Mouse (Mus musculus) stomach, postnatal 0 days (tissue): ENCODE results near the gene Pde4dip. TPM values are rescaled to one million over a fixed set of nuclear protein-coding genes. Genes with fewer than 3 reads are reported as not detected.

Experiments used
- ATAC-seq: fragments of 200-750 bp; cut with Nextera tagmentation; 2 replicates; pipeline ENCODE4 v1.8.0; 2017; ENCODE audit not compliant: low FRiP score, low TSS enrichment
- DNase-seq: peaks from one replicate; pipeline ENCODE4 v3.0.0-alpha.2; 2016; ENCODE audit warnings: low spot score
- H3K27ac ChIP-seq: fragments of 300-500 bp; sonication (generic); replicated peaks from 2 replicates; pipeline ENCODE4 v1.5.1; 2014; ENCODE audit warnings: mild to moderate bottlenecking, control low read depth
- H3K27me3 ChIP-seq: fragments of 300-500 bp; sonication (generic); 2 replicates; pipeline ENCODE4 v1.6.1; 2014; ENCODE audit warnings: low read length; ENCODE audit not compliant: control insufficient read depth, insufficient read depth
- H3K36me3 ChIP-seq: fragments of 300-500 bp; sonication (generic); 2 replicates; pipeline ENCODE4 v1.6.1; 2014; ENCODE audit warnings: low read length, mixed read lengths; ENCODE audit not compliant: control insufficient read depth, insufficient read depth
- H3K4me1 ChIP-seq: fragments of 300-500 bp; sonication (generic); replicated peaks from 2 replicates; pipeline ENCODE4 v1.6.1; 2014; ENCODE audit warnings: antibody characterized with exemption; ENCODE audit not compliant: control insufficient read depth, insufficient read depth
- H3K4me2 ChIP-seq: fragments of 300-500 bp; sonication (generic); replicated peaks from 2 replicates; pipeline ENCODE4 v1.6.1; 2014; ENCODE audit warnings: low read depth, mild to moderate bottlenecking, control low read depth, moderate library complexity
- H3K4me3 ChIP-seq: fragments of 300-500 bp; sonication (generic); 2 replicates; pipeline ENCODE4 v1.5.1; 2014; ENCODE audit warnings: low read depth, low read length, control low read depth
- H3K9ac ChIP-seq: fragments of 300-500 bp; sonication (generic); 2 replicates; pipeline ENCODE4 v1.6.1; 2014; ENCODE audit warnings: mild to moderate bottlenecking, low read length, control low read depth, mixed read lengths
- H3K9me3 ChIP-seq: fragments of 300-500 bp; sonication (generic); 2 replicates; pipeline ENCODE4 v1.6.1; 2016; ENCODE audit warnings: low read length; ENCODE audit not compliant: control insufficient read depth
- CTCF ChIP-seq: IDR thresholded peaks from 2 replicates; pipeline ENCODE4 v1.5.1; 2016; ENCODE audit warnings: antibody characterized with exemption, low read depth, mild to moderate bottlenecking, moderate library complexity
- EP300 ChIP-seq: optimal IDR thresholded peaks from 2 replicates; pipeline ENCODE3; 2016; ENCODE audit warnings: antibody characterized with exemption
- WGBS: fragments of 180-500 bp; shearing (Covaris S2); extraction: QIAGEN DNeasy Blood & Tissue Kit; methylation state at CpG from one replicate; pipeline ENCODE4 v1.1.7; 2014; 5-methylcytosine and 5-hydroxymethylcytosine counted together
- polyA plus RNA-seq: library from polyadenylated mRNA; unstranded; fragments of >200 nt; fragmentation: Nextera tagmentation; extraction: Ambion mirVana; gene quantifications from 2 replicates; pipeline ENCODE4 v1.2.1, GENCODE M21; 2015

Gene Pde4dip
- polyA plus RNA-seq, 1 experiment from 2014 or later: 9.9 TPM

GRCm38 (mm10) chr3:97682576-97682975 lies 205.9 kb downstream of the Pde4dip start:
- 30% methylated on average over 5 of the region's 5 CpGs for WGBS
- no peak for ATAC-seq

GRCm38 (mm10) chr3:97682159-97682502 lies 206.4 kb downstream of the Pde4dip start:
- Histone ChIP-seq H3K9me3 (no peaks in the 10 kb centered on the region), H3K27ac (no peak overlapping the region), H3K36me3 (no peaks in the 10 kb centered on the region), H3K4me1 (peaks cover 4% of the 10 kb centered on the region; the same call in 1 of the 2 replicates), H3K27me3 (no peaks in the 10 kb centered on the region), H3K9ac (no peak overlapping the region), H3K4me2 (peak overlapping the region; percentile 75), H3K4me3 (peak overlapping the region; percentile 39)
- ATAC-seq (no peak), DNase-seq (no peak)
- TF ChIP-seq EP300: no peak
- 11% methylated on average over 11 of the region's 11 CpGs for WGBS

More at GRCm38 (mm10) chr3:97682576-97682975, 205.9 kb downstream of the Pde4dip start:
- H3K36me3 ChIP-seq: no peaks in the 10 kb centered on the region
- peaks cover 4% of the 10 kb centered on the region; the same call in 1 of the 2 replicates for H3K4me1 ChIP-seq
- TF ChIP-seq CTCF (no peak), EP300 (no peak)
- H3K9me3 ChIP-seq: no peaks in the 10 kb centered on the region
- peak overlapping the region; percentile 75 for H3K4me2 ChIP-seq
- no peak overlapping the region for H3K9ac ChIP-seq
- DNase-seq: no peak
- no peaks in the 10 kb centered on the region for H3K27me3 ChIP-seq
- no peak overlapping the region for H3K27ac ChIP-seq
- no peak overlapping the region for H3K4me3 ChIP-seq

GRCm38 (mm10) chr3:97681321-97682158 lies 207.0 kb downstream of the Pde4dip start:
- no peaks in the 10 kb centered on the region for H3K36me3 ChIP-seq
- no peaks in the 10 kb centered on the region for H3K9me3 ChIP-seq
- no peak overlapping the region for H3K27ac ChIP-seq
- WGBS: 3% methylated on average over 33 of the region's 33 CpGs
- H3K27me3 ChIP-seq: no peaks in the 10 kb centered on the region
- peak overlapping the region; percentile 39 for H3K4me3 ChIP-seq
- H3K4me2 ChIP-seq: peak overlapping the region; percentile 75
- peak overlapping the region; percentile 55 for H3K9ac ChIP-seq
- TF ChIP-seq EP300 (no peak), CTCF (peak; percentile 82)
- DNase-seq: peak; percentile 83
- H3K4me1 ChIP-seq: peaks cover 4% of the 10 kb centered on the region; the same call in 1 of the 2 replicates
- ATAC-seq: peak; percentile 59

GRCm38 (mm10) chr3:97680631-97681320 lies 207.7 kb downstream of the Pde4dip start:
- peak overlapping the region; percentile 43 for H3K9ac ChIP-seq
- H3K9me3 ChIP-seq: no peaks in the 10 kb centered on the region
- peak overlapping the region; percentile 39 for H3K4me3 ChIP-seq
- H3K27me3 ChIP-seq: no peaks in the 10 kb centered on the region
- TF ChIP-seq CTCF (peak; percentile 87), EP300 (no peak)
- peaks cover 4% of the 10 kb centered on the region; the same call in 1 of the 2 replicates for H3K4me1 ChIP-seq
- 3% methylated on average over 28 of the region's 28 CpGs for WGBS
- H3K27ac ChIP-seq: no peak overlapping the region
- no peaks in the 10 kb centered on the region for H3K36me3 ChIP-seq
- ATAC-seq (peak; percentile 72), DNase-seq (peak; percentile 78)
- H3K4me2 ChIP-seq: peak overlapping the region; percentile 75

- WGBS: 80% methylated on average over 3 of the region's 3 CpGs
- Histone ChIP-seq H3K4me3 (no peak overlapping the region), H3K9me3 (no peaks in the 10 kb centered on the region), H3K36me3 (no peaks in the 10 kb centered on the region), H3K9ac (no peak overlapping the region), H3K4me2 (no peak overlapping the region), H3K27me3 (no peaks in the 10 kb centered on the region), H3K4me1 (peaks cover 4% of the 10 kb centered on the region; the same call in 1 of the 2 replicates), H3K27ac (no peak overlapping the region)
- DNase-seq (no peak), ATAC-seq (no peak)
- TF ChIP-seq CTCF (no peak), EP300 (no peak)
Observed at GRCm38 (mm10) chr3:97678416-97678815, 210.1 kb downstream of the Pde4dip start.
